Mouse (Mus musculus) limb, embryonic 15.5 days (tissue): Measurements from ENCODE around the gene Agpat3. TPM values are rescaled to one million over a fixed set of nuclear protein-coding genes. Genes with fewer than 3 reads are reported as not detected.

Source experiments
- ATAC-seq: fragments of 200-750 bp; cut with Nextera tagmentation; 2 replicates; pipeline ENCODE4 v1.8.0; 2017; ENCODE audit warnings: low read depth, moderate TSS enrichment; ENCODE audit not compliant: insufficient number of reproducible peaks, low FRiP score, low TSS enrichment
- H3K27ac ChIP-seq: fragments of 300-500 bp; sonication (generic); 2 replicates; pipeline ENCODE4 v1.5.1; 2015; ENCODE audit warnings: moderate library complexity, mild to moderate bottlenecking, inconsistent platforms
- H3K27me3 ChIP-seq: fragments of 300-500 bp; sonication (generic); 2 replicates; pipeline ENCODE4 v1.6.1; 2015; ENCODE audit warnings: inconsistent platforms
- H3K36me3 ChIP-seq: fragments of 300-500 bp; sonication (generic); 2 replicates; pipeline ENCODE4 v1.6.1; 2015; ENCODE audit warnings: inconsistent platforms
- H3K4me1 ChIP-seq: fragments of 300-500 bp; sonication (generic); 2 replicates; pipeline ENCODE4 v1.6.1; 2015; ENCODE audit warnings: inconsistent platforms
- H3K4me2 ChIP-seq: fragments of 300-500 bp; sonication (generic); 2 replicates; pipeline ENCODE4 v1.6.1; 2015; ENCODE audit warnings: mild to moderate bottlenecking, inconsistent platforms
- H3K4me3 ChIP-seq: fragments of 300-500 bp; sonication (generic); 2 replicates; pipeline ENCODE4 v1.5.1; 2015; ENCODE audit warnings: mild to moderate bottlenecking, inconsistent platforms
- H3K9ac ChIP-seq: fragments of 300-500 bp; sonication (generic); 2 replicates; pipeline ENCODE4 v1.6.1; 2015; ENCODE audit warnings: inconsistent platforms
- H3K9me3 ChIP-seq: fragments of 300-500 bp; sonication (generic); 2 replicates; pipeline ENCODE4 v1.6.1; 2016; ENCODE audit warnings: inconsistent platforms
- WGBS: fragments of 180-500 bp; shearing (Covaris S2); methylation state at CpG from one replicate; pipeline ENCODE4 v1.1.7; 2015; 5-methylcytosine and 5-hydroxymethylcytosine counted together
- polyA plus RNA-seq: library from polyadenylated mRNA; unstranded; fragments of >200 nt; fragmentation: Nextera tagmentation; extraction: Ambion mirVana; gene quantifications from 2 replicates; pipeline ENCODE4 v1.2.1, GENCODE M21; 2015

Agpat3 gene
- polyA plus RNA-seq, 1 experiment from 2014 or later = 111 TPM

DNA sequence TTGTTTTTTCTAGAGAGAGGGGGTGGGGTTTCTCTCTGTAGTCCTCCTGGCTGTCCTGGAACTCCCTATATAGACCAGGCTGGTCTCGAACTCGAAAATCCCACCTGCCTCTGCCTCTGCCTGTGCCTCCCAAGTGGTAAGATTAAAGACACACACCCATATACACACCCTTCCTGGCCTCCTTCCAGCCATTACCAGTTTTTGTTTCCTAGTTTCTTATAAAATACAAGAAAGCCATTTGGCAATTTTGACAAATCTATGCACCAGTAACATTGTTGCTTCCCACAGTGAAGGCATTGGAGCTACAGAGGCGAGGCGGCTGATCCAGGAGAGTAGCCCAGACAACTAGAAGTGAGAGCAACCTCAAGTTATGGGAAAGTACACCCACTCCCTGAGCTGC, 6.0 kb upstream of the Agpat3 start:
- Histone ChIP-seq H3K36me3 (no peaks in the 10 kb centered on the region), H3K27me3 (no peaks in the 10 kb centered on the region), H3K4me2 (no peak overlapping the region), H3K4me3 (no peak overlapping the region), H3K4me1 (peaks cover 17% of the 10 kb centered on the region; the same call in 1 of the 2 replicates), H3K9ac (no peak overlapping the region), H3K27ac (no peak overlapping the region), H3K9me3 (no peaks in the 10 kb centered on the region)
- WGBS = 73% methylated on average over 4 of the region's 4 CpGs
- ATAC-seq = no peak

DNA sequence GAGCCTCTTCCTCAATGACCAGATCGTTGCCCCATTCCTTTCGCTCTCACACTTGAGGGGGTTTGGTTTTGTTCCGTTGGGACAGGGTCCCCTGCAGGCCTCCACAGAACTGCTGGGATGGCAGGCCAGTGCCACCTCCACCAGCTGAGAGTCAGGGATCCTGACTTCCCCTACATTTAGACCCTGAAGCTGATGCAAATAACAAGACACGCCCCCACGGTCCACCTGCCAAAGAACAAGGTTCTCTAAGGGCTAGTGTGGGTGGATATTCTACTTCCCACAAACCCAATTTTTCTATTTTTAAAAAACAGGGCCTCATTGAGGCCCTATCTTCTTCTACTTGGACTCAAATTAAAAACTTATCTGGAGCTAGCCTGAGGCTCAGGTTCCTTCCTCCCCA, 5.5 kb upstream of the Agpat3 start:
- no peak for ATAC-seq
- 80% methylated on average over 5 of the region's 5 CpGs for WGBS
- Histone ChIP-seq H3K9ac (no peak overlapping the region), H3K9me3 (no peaks in the 10 kb centered on the region), H3K27ac (no peak overlapping the region), H3K4me2 (no peak overlapping the region), H3K27me3 (no peaks in the 10 kb centered on the region), H3K36me3 (no peaks in the 10 kb centered on the region), H3K4me3 (no peak overlapping the region), H3K4me1 (peaks cover 20% of the 10 kb centered on the region)

DNA sequence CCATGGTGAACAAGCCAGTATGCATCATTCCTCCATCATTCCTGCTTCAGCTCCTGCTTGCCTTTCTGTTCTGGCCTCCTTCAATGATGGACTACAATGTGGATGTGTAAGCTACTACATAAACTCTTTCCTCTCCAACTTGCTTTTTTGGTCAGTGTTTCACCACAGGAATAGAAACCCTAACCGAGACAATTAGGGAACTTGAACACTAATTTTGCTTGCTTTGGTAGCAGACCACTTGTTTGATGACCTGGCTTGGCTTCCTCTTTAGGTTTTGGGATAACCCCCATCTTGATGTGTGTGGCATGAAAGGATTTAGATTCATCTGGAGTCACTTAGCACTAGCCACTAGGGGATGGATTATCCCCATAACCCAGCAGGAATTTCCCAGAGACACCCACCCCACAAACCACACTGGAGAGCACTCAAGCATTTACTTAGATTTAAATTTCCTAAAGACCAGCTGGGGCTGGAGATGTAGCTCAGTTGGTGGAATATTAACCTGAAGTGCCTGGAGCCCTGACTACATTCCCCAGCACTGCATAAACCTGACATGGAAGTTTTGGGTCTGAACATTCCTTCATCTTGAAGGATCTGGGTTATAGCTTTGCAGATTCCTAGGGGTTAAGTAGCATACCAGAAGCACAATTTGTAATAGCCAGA, 3.8 kb upstream of the Agpat3 start:
- H3K27ac ChIP-seq = no peak overlapping the region
- H3K27me3 ChIP-seq = no peaks in the 10 kb centered on the region
- no peak overlapping the region for H3K4me3 ChIP-seq
- peaks cover 26% of the 10 kb centered on the region for H3K4me1 ChIP-seq
- no peak overlapping the region for H3K4me2 ChIP-seq
- no peak for ATAC-seq
- no peaks in the 10 kb centered on the region for H3K36me3 ChIP-seq
- 20% methylated on average over 1 of the region's 1 CpGs for WGBS
- H3K9me3 ChIP-seq = no peaks in the 10 kb centered on the region
- H3K9ac ChIP-seq = no peak overlapping the region

DNA sequence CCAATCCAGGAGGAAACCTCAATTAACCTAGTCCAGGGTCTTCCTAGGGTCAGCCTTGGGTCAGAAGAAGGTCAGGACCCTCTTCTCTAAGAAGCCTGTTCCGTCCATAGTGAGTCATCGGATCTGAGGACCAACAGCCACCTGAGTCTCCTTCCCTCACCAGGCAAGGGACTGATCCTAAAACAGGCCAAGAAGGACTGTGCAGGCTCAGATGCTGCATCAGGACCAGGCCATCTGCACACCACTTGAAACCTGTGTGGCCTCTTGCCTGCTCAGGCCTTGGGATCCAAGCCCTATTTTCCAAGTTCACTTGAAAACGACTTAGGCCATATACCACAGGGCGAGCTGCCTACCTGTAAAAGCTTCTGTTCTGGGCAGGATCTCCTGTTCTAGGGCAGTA, 907 bp upstream of the Agpat3 start:
- no peak for ATAC-seq

DNA sequence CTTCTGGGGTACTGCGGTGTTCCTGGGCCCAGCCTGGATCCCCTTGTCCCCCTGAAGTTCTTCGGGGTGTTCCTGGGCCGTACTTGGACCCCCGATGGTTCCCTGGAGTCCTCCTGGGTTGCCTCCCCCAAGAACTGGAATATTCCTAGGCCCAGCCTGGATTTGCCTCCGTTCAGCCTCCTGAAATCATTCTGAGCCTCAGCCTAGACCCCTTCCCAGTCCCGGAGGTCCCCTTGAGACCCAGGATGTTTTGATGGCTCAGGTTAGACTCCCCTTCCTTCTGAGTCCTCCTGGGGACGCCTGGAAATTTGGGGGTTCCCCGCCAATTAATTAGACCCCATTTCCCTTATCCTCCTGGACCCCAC, 359 bp upstream of the Agpat3 start:
- Histone ChIP-seq H3K9ac (peak overlapping the region; percentile 96), H3K36me3 (0 out of 2 replicates have a peak, but pooled peaks cover 3% of the 10 kb centered on the region), H3K27me3 (no peaks in the 10 kb centered on the region), H3K27ac (peak overlapping the region; percentile 81), H3K4me3 (peak overlapping the region; percentile 78), H3K4me2 (peak overlapping the region; percentile 81), H3K9me3 (no peaks in the 10 kb centered on the region), H3K4me1 (peaks cover 36% of the 10 kb centered on the region)
- WGBS = 18% methylated on average over 8 of the region's 8 CpGs
- no peak for ATAC-seq

More for the DNA sequence above, 907 bp upstream of the Agpat3 start:
- WGBS = 55% methylated on average over 4 of the region's 4 CpGs
- H3K9me3 ChIP-seq = no peaks in the 10 kb centered on the region
- H3K4me2 ChIP-seq = no peak overlapping the region
- peak overlapping the region; percentile 81 for H3K27ac ChIP-seq
- H3K27me3 ChIP-seq = no peaks in the 10 kb centered on the region
- 0 out of 2 replicates have a peak, but pooled peaks cover under 1% of the 10 kb centered on the region for H3K36me3 ChIP-seq
- H3K4me1 ChIP-seq = peaks cover 34% of the 10 kb centered on the region
- no peak overlapping the region for H3K9ac ChIP-seq
- H3K4me3 ChIP-seq = peak overlapping the region; percentile 78; the same call in 1 of the 2 replicates

DNA sequence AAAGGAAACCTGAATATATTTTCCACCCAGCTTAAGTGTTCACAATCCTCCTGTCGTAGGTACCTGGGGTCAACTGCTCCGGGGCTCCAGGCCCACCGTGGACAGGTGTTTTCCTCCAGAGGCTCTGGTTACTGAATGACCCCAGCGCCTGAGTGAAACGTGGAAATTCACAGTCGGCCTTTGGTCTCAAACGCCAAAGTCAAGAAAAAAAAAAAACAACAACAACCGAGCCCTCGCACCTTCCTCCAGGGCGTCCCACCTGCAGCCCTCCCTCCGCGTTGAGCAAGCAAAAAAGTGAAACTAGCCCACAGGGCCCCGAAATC, 764 bp downstream of the Agpat3 start:
- no peaks in the 10 kb centered on the region for H3K9me3 ChIP-seq
- ATAC-seq = no peak
- H3K4me1 ChIP-seq = peaks cover 36% of the 10 kb centered on the region
- no peaks in the 10 kb centered on the region for H3K27me3 ChIP-seq
- 0 out of 2 replicates have a peak, but pooled peaks cover 3% of the 10 kb centered on the region for H3K36me3 ChIP-seq
- peak overlapping the region; percentile 78 for H3K4me3 ChIP-seq
- WGBS = under 1% methylated on average over 13 of the region's 13 CpGs
- peak overlapping the region; percentile 96 for H3K9ac ChIP-seq
- H3K4me2 ChIP-seq = peak overlapping the region; percentile 81
- H3K27ac ChIP-seq = peak overlapping the region; percentile 81

DNA sequence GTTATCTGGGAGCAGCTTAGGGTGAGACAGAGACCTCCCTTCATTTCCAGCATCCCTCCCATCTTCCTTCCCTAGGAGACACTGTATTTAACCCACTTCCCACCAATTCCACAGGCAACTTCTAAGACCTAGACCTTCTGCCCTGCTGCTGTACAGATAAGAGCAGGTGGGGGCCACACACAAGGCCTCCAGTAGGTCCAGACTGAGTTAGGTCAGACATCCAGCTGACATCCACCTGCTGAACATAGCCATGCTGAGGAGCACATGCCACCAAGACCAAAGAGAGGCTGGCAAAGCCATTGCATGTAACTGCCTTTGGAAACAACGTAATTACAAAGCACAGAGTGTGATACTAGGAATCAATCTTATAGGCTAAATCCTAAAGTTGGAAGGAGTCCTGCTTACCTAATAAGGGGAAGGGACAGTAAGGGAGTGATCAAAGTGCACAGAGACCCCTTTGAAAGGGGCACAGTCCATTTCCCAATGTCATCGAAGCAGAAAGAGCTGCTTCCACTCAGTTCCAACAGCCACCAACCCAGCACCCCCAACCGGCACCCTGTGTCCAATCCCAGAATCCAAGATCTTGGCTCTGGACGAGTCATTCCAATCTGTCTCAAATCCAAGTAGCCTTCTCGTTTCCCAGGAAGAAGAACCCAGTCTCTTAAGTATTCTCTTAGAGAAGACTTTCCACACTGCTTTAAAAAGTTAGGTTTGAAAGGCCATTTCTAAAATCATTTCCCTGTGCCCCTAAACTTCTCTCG, 1.3 kb downstream of the Agpat3 start:
- Histone ChIP-seq H3K27ac (peak overlapping the region; percentile 81), H3K27me3 (no peaks in the 10 kb centered on the region), H3K9ac (peak overlapping the region; percentile 96), H3K4me1 (peaks cover 32% of the 10 kb centered on the region), H3K36me3 (0 out of 2 replicates have a peak, but pooled peaks cover 3% of the 10 kb centered on the region), H3K9me3 (no peaks in the 10 kb centered on the region), H3K4me2 (peak overlapping the region; percentile 81), H3K4me3 (peak overlapping the region; percentile 78)
- no peak for ATAC-seq
- 28% methylated on average over 6 of the region's 6 CpGs for WGBS

DNA sequence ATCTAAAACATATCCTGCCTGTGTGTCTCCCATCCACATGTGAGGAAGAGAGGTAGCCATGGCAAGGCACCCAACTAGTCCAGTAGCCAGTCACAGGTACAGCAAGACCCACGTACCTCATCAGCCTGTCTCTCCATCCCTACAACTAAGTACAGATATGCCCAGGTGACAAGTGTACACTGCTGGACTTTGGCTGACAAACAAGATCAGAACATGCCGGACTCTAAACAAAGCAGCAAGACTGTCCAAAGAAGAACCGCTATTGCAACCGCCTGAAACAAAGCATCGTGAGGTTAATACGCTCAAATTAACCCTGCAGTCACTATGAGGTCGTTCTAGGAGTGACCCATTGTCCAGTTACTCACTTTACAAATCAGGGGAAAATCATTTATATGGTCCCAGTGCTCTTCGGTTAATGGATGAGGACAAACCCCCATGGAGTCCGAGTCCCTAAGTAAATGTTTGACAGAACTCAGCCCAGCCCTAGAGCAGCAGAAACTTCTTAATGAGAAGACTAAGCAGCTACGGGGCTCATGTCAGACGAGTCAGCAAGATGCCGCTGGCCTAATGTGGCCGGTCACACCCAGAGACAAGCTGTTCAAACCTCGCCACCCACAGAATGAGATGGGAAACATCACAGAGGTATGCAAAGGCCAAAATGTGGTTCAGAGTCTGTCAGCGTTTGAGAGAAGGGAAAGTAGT, 2.7 kb downstream of the Agpat3 start:
- H3K4me3 ChIP-seq = no peak overlapping the region
- WGBS = 73% methylated on average over 15 of the region's 15 CpGs
- 0 out of 2 replicates have a peak, but pooled peaks cover 3% of the 10 kb centered on the region for H3K36me3 ChIP-seq
- no peaks in the 10 kb centered on the region for H3K27me3 ChIP-seq
- H3K4me1 ChIP-seq = peaks cover 29% of the 10 kb centered on the region
- H3K9me3 ChIP-seq = no peaks in the 10 kb centered on the region
- no peak for ATAC-seq
- H3K9ac ChIP-seq = no peak overlapping the region
- H3K27ac ChIP-seq = no peak overlapping the region
- H3K4me2 ChIP-seq = no peak overlapping the region

DNA sequence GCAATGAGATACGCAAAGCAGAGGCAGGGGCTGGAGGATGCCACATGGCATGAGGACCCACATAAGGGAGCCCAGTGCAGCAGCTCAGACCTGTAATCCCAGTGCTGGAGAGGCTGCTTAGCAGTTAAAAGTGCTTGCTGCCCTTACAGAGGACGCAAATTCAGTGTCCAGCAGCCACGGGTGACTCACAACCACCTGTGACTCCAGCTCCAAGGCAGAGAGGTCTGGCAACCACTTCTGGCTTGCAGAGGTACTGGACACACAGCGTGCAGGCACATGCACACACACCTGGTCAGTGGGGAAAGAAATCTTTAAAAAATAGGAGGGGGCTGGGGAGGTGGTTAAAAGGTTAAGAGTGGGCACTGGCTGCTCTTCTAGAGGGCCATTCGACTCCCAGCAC, 4.1 kb downstream of the Agpat3 start:
- peaks cover 29% of the 10 kb centered on the region for H3K4me1 ChIP-seq
- no peak overlapping the region for H3K27ac ChIP-seq
- 0 out of 2 replicates have a peak, but pooled peaks cover 3% of the 10 kb centered on the region for H3K36me3 ChIP-seq
- no peaks in the 10 kb centered on the region for H3K9me3 ChIP-seq
- no peak for ATAC-seq
- H3K27me3 ChIP-seq = no peaks in the 10 kb centered on the region
- no peak overlapping the region for H3K4me2 ChIP-seq
- H3K4me3 ChIP-seq = no peak overlapping the region
- 82% methylated on average over 5 of the region's 5 CpGs for WGBS
- no peak overlapping the region for H3K9ac ChIP-seq

DNA sequence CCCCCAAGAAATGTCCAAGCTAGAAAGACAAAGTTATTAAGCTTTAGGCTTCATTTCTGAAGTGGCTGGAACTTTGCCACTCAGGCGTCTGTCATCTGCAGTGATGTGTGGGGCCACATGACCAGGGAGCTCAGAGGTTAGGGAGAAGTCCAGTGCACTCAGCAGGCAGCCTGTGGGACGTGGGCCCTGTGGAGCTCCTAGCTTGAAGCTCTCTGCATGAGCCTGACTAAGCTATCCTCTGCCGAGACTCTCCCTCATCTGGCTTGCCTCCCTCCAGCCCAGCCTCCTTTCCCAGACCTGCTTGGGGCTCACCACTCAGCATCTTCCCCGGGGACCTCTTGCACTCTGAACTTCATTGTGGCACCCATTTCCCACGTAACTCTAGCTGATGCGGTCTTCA, 4.8 kb downstream of the Agpat3 start:
- Histone ChIP-seq H3K4me3 (no peak overlapping the region), H3K27ac (no peak overlapping the region), H3K4me2 (no peak overlapping the region), H3K9ac (no peak overlapping the region), H3K36me3 (0 out of 2 replicates have a peak, but pooled peaks cover 3% of the 10 kb centered on the region), H3K27me3 (no peaks in the 10 kb centered on the region), H3K4me1 (peaks cover 23% of the 10 kb centered on the region), H3K9me3 (no peaks in the 10 kb centered on the region)
- 74% methylated on average over 6 of the region's 6 CpGs for WGBS
- ATAC-seq = no peak

DNA sequence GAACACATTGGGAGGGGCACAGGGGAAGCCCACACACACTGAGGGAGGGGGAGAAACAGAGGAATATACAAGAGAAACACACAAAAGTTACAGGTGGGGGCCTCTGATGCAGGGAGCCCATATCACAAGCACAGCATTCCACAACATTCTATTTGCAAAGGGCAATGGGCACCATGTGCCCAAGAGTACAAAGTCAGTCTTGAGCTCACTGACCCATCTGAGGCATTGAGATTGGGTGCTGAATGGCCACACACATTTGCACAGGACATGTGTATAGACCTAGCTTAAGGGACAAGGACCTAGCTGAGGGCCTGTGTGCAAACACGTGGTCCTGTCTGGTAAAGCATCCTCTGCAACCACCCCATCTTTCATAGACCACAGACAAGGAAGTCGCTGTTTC, 6.8 kb downstream of the Agpat3 start:
- no peak overlapping the region for H3K9ac ChIP-seq
- ATAC-seq = no peak

DNA sequence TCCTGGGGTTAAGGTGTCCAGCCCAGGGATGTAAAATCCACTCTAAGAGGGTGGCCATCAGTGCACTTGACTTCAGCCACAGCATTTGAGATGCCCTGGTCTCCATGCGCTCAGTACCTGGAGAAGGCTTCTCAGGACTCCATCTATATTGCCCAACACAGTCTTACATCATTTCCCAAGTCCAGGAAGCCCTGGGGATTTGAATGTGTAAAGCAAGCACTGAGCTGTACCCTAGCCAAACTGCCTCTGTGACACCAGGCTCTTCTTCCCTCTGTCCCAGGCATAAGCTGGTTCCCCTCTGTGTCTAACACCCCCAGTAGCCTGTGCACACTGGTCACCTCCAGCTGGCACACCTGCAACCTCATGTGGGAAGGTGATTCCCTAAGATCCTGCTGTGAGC, 10.2 kb downstream of the Agpat3 start:
- no peaks in the 10 kb centered on the region for H3K4me1 ChIP-seq
- ATAC-seq = no peak; the same call in 1 of the 2 replicates
- no peak overlapping the region for H3K4me2 ChIP-seq
- no peaks in the 10 kb centered on the region for H3K9me3 ChIP-seq
- 86% methylated on average over 1 of the region's 1 CpGs for WGBS
- no peak overlapping the region for H3K27ac ChIP-seq
- no peaks in the 10 kb centered on the region for H3K27me3 ChIP-seq
- H3K9ac ChIP-seq = no peak overlapping the region
- no peak overlapping the region for H3K4me3 ChIP-seq
- peaks cover 7% of the 10 kb centered on the region; the same call in 1 of the 2 replicates for H3K36me3 ChIP-seq

More for the DNA sequence above, 6.8 kb downstream of the Agpat3 start:
- no peaks in the 10 kb centered on the region for H3K27me3 ChIP-seq
- no peaks in the 10 kb centered on the region for H3K9me3 ChIP-seq
- H3K4me1 ChIP-seq = peaks cover 14% of the 10 kb centered on the region
- no peak overlapping the region for H3K4me3 ChIP-seq
- 0 out of 2 replicates have a peak, but pooled peaks cover 3% of the 10 kb centered on the region for H3K36me3 ChIP-seq
- 79% methylated on average over 2 of the region's 2 CpGs for WGBS
- H3K4me2 ChIP-seq = no peak overlapping the region
- no peak overlapping the region for H3K27ac ChIP-seq
